Mouse (Mus musculus): ENCODE results near the gene Xlr4b.

DNA sequence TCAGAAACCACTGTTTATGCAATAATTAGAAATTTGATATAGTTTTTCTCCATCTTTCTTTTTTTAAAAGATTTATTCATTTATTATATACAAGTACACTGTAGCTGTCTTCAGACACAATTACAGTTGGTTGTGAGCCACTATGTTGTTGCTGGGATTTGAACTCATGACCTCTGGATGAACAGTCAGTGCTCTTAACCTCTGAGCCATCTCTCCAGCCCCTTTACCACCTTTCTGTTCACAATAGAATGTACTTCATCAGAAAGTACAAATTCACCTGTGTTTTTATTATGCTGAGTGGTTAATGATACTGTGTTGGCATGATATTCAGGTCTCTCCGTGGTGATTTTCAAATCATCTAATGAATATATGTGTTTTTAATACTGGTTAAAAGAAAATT is 11.2 kb downstream of the Xlr4b start:
- TF ChIP-seq CTCF (IDR thresholded peaks at IDR 0.05; ENCODE audit: low read depth, low read length) = no peak
- no peak for TF ChIP-seq POLR2A (IDR thresholded peaks at IDR 0.05; ENCODE audit: borderline replicate concordance, low read depth, low read length)

Data from bone marrow macrophage, adult 2 months (primary cell).